Mouse (Mus musculus) hindbrain, embryonic 12.5 days (tissue): ENCODE measurements around the gene Atp6v0e2. TPM values are rescaled to one million over a fixed set of nuclear protein-coding genes. Genes with fewer than 3 reads are reported as not detected.
"Not testable (repeated sequence)": the region's sequence is repeated elsewhere in the genome, so short reads cannot be mapped to it uniquely, and the experiment has no call there.

Source experiments
- ATAC-seq: fragments of 200-750 bp; cut with Nextera tagmentation; 2 replicates; pipeline ENCODE4 v1.8.0; 2017; ENCODE audit warnings: moderate TSS enrichment; ENCODE audit not compliant: low FRiP score
- H3K27ac ChIP-seq: fragments of 300-500 bp; sonication (generic); 2 replicates; pipeline ENCODE4 v1.5.1; 2016; ENCODE audit warnings: mild to moderate bottlenecking
- H3K27me3 ChIP-seq: fragments of 300-500 bp; sonication (generic); 2 replicates; pipeline ENCODE4 v1.6.1; 2016; ENCODE audit warnings: mild to moderate bottlenecking
- H3K36me3 ChIP-seq: fragments of 300-500 bp; sonication (generic); 2 replicates; pipeline ENCODE4 v1.6.1; 2016; ENCODE audit warnings: mild to moderate bottlenecking
- H3K4me1 ChIP-seq: fragments of 300-500 bp; sonication (generic); 2 replicates; pipeline ENCODE4 v1.6.1; 2016
- H3K4me2 ChIP-seq: fragments of 300-500 bp; sonication (generic); replicated peaks from 2 replicates; pipeline ENCODE4 v1.6.1; 2016; ENCODE audit warnings: mild to moderate bottlenecking
- H3K4me3 ChIP-seq: fragments of 300-500 bp; sonication (generic); 2 replicates; pipeline ENCODE4 v1.5.1; 2016; ENCODE audit warnings: mild to moderate bottlenecking
- H3K9ac ChIP-seq: fragments of 300-500 bp; sonication (generic); 2 replicates; pipeline ENCODE4 v1.6.1; 2016; ENCODE audit warnings: mild to moderate bottlenecking, moderate library complexity
- H3K9me3 ChIP-seq: fragments of 300-500 bp; sonication (generic); replicated peaks from 2 replicates; pipeline ENCODE4 v1.6.1; 2016; ENCODE audit warnings: mild to moderate bottlenecking
- WGBS: fragments of 180-500 bp; shearing (Covaris S2); methylation state at CpG from one replicate; pipeline ENCODE4 v1.1.7; 2016; 5-methylcytosine and 5-hydroxymethylcytosine counted together
- polyA plus RNA-seq: library from polyadenylated mRNA; unstranded; fragments of >200 nt; fragmentation: Nextera tagmentation; extraction: Ambion mirVana; gene quantifications from 2 replicates; pipeline ENCODE4 v1.2.1, GENCODE M21; 2016

Atp6v0e2 gene
- polyA plus RNA-seq, 1 experiment from 2014 or later, result 75.0 TPM

DNA sequence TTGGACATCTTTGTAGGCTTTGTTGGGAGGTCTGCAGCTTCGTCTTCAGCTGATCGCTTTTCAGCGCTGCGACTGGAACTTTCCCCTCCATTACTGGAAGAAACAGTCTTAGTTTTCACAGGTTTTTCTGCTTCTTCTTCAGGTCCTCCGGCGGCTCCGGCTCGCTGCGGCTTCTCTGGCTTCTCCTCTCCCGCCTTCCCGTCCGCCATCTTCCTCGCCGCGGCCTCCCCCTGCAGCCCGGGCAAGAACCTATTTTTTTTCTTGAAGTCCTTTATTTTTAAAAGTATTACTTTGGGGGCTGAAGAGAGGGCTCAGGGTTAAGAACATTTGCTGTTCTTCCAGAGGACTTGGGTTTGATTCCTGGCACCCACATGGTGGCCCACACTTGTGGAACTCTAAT, 12.5 kb upstream of the Atp6v0e2 start:
- H3K36me3 ChIP-seq, ATAC-seq, H3K4me3 ChIP-seq, H3K27ac ChIP-seq, H3K9me3 ChIP-seq, H3K9ac ChIP-seq, H3K27me3 ChIP-seq, H3K4me2 ChIP-seq, H3K4me1 ChIP-seq: not testable (repeated sequence)
- WGBS, result 97% methylated on average over 16 of the region's 16 CpGs

DNA sequence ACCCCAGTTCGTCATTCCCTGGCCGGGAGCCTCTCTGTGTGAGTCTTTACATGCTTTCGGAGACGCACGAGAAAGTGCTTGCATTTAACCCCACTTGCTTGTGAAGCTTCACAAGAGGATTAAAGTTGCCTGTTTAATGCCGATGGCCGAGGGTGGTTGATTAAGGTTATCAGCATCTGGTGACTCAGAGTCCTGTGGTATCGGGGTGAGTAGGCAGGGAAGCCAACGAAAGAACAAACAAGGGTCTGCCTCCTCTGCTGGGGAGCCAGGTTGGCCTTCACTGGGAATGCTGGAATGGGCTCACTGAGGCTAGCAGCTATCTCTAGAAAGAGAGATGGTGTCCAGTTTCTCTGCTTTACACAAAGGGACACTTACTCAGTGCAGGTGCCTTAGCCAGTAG, 9.5 kb upstream of the Atp6v0e2 start:
- ATAC-seq, result no peak
- WGBS, result 90% methylated on average over 9 of the region's 9 CpGs
- Histone ChIP-seq H3K9ac (no peak overlapping the region), H3K4me3 (no peak overlapping the region), H3K4me1 (no peaks in the 10 kb centered on the region), H3K27me3 (no peaks in the 10 kb centered on the region), H3K4me2 (no peak overlapping the region), H3K36me3 (peaks cover 11% of the 10 kb centered on the region), H3K27ac (no peak overlapping the region), H3K9me3 (no peaks in the 10 kb centered on the region)

DNA sequence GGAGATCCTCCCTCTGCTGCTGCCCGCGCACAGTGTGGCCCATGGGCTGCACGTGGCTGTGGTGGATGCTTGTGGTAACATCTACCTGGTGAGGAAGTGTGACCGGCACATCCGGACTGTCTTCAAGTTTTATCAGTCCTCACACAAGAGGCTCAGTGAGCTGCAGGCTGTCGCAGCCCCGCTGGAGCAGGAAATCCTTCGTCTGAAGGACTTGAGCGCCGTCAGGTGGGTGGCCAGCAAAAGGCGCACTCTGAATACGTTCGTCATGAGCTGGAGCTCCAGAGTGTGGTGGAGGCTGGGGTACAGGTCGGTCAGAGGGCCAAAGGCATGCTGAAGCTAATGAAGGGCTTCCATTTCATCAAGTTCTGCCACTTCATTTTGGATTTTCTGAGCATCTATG, 8.2 kb upstream of the Atp6v0e2 start:
- no peak for ATAC-seq
- no peak overlapping the region for H3K9ac ChIP-seq
- 80% methylated on average over 14 of the region's 14 CpGs for WGBS
- H3K9me3 ChIP-seq, result no peaks in the 10 kb centered on the region
- no peaks in the 10 kb centered on the region for H3K4me1 ChIP-seq
- no peak overlapping the region for H3K4me2 ChIP-seq
- no peak overlapping the region for H3K27ac ChIP-seq
- H3K4me3 ChIP-seq, result no peak overlapping the region
- peaks cover 15% of the 10 kb centered on the region for H3K36me3 ChIP-seq
- H3K27me3 ChIP-seq, result no peaks in the 10 kb centered on the region

DNA sequence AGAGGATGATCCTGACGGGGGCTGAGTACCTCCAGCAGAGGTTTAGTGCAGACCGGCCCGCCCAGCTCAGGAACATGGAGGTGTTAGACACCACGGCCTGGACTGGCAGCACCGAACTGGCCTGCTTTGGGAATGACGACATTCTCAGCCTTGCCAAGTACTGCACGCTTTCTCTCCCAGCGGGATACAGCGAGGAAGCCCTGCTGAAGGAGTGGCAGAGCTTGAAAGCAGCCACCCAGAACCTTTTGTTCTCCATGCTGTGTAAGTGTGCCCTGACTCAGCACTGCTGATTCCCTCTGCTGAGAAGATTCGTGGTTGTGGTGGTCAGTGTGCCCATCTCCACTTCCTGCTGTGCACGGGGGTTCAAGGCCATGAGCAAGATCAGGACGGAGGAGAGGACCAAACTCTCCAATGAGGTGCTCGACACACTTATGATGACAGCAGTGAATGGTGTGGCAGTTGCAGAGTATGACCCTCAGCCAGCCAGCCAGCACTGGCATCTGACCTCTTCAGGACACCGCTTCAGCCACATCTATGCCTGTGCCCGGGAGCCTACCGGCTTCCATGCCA, 7.5 kb upstream of the Atp6v0e2 start:
- no peak for ATAC-seq
- Histone ChIP-seq H3K4me1 (no peaks in the 10 kb centered on the region), H3K27me3 (no peaks in the 10 kb centered on the region), H3K4me3 (no peak overlapping the region), H3K9me3 (no peaks in the 10 kb centered on the region), H3K27ac (no peak overlapping the region), H3K4me2 (no peak overlapping the region), H3K9ac (no peak overlapping the region), H3K36me3 (peaks cover 15% of the 10 kb centered on the region)
- WGBS, result 85% methylated on average over 16 of the region's 16 CpGs

DNA sequence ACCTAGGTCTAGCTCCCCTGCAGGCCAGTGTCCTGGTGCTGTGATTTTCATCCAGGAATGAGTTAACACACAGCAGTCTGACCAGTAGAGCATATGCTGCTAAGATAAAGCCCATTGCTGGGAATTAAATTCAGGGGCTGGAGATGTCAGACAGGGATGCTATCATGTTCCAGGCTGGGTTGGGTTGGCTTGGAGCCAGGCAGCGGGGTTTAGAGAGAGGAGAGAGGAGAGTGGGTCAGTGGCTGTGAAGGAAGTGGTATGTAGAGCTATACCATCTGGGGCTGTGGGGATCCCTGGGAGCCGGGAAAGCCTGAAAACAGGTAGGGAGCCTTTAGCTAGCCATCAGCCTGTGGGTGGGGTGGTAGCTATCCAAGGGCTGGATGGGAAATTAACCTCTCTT, 6.6 kb upstream of the Atp6v0e2 start:
- H3K9me3 ChIP-seq, result no peaks in the 10 kb centered on the region
- 91% methylated on average over 2 of the region's 2 CpGs for WGBS

DNA sequence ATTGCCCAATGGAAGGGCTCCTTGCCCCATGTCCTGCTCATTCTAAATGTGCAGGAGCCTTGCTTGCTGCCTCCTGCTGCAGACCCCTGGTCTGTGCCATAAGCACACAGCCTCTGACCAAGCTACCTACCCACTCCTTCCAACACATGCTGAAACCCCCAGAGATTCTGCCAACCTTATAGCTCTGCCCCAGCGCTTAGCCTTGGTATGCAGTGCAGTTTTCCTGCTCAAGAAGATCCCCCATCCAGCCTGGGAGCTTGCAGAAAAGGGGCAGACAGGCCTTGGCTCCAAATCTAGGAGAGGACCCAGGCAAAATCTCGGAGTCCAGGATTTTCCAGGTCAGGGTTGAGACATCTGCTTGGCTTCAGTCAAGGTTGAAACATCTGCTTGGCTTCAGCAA, 3.9 kb upstream of the Atp6v0e2 start:
- peaks cover 14% of the 10 kb centered on the region for H3K4me1 ChIP-seq
- H3K27me3 ChIP-seq, result no peaks in the 10 kb centered on the region
- no peak overlapping the region for H3K27ac ChIP-seq
- H3K4me3 ChIP-seq, result no peak overlapping the region
- ATAC-seq, result no peak
- H3K4me2 ChIP-seq, result no peak overlapping the region
- no peak overlapping the region for H3K9ac ChIP-seq
- peaks cover 15% of the 10 kb centered on the region; the same call in 1 of the 2 replicates for H3K36me3 ChIP-seq
- H3K9me3 ChIP-seq, result no peaks in the 10 kb centered on the region
- WGBS, result 88% methylated on average over 2 of the region's 2 CpGs

More for the DNA sequence above, 6.6 kb upstream of the Atp6v0e2 start:
- H3K27ac ChIP-seq, result no peak overlapping the region
- no peaks in the 10 kb centered on the region for H3K27me3 ChIP-seq
- H3K4me2 ChIP-seq, result no peak overlapping the region
- no peak for ATAC-seq
- no peak overlapping the region for H3K4me3 ChIP-seq
- H3K36me3 ChIP-seq, result peaks cover 15% of the 10 kb centered on the region; the same call in 1 of the 2 replicates
- no peak overlapping the region for H3K9ac ChIP-seq
- H3K4me1 ChIP-seq, result no peaks in the 10 kb centered on the region

DNA sequence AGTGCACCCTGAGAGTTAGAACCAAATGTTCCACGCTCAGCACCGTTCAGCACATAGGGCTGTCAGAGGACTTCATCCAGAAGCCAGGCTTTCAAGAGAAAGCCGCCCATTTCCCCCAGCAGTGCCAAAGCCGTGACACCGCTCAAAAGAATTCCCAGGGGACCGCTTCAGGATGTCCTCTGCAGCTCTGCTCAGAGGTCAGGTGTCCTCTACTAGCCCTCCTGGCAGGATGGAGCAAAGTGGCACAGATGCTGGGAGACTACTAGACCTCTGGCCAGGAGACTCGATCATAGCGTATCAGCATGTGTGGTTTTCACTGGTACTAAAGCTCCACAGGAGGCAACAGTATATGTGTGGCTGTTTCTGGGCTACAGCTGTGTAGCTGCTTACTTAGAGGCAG, 2.5 kb upstream of the Atp6v0e2 start:
- Histone ChIP-seq H3K27ac (no peak overlapping the region), H3K9me3 (no peaks in the 10 kb centered on the region), H3K4me1 (peaks cover 22% of the 10 kb centered on the region), H3K9ac (no peak overlapping the region), H3K4me2 (no peak overlapping the region), H3K27me3 (no peaks in the 10 kb centered on the region), H3K4me3 (no peak overlapping the region), H3K36me3 (peaks cover 17% of the 10 kb centered on the region; the same call in 1 of the 2 replicates)
- WGBS, result 79% methylated on average over 8 of the region's 8 CpGs
- no peak for ATAC-seq

DNA sequence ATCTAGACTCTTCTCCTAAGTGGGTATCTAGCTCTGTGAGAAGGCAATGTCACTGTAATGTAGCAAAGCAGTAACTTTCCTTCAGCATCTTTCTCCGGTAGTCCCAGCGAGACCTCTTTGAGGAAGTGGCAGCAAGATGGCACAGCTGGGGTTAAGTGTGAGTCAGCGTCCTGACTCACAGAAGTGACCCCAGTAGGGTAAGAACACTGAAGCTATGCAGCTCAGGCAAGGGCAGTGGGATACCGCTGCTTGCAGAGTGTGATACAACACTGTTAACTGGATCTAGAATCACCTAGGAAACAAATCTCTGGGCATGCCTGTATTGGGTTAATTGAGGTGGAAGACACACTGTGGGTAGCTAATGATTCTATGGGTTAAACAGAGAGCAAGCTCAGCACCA, 1.3 kb upstream of the Atp6v0e2 start:
- no peak for ATAC-seq
- peaks cover 25% of the 10 kb centered on the region for H3K4me1 ChIP-seq
- no peak overlapping the region for H3K27ac ChIP-seq
- H3K4me3 ChIP-seq, result no peak overlapping the region
- no peaks in the 10 kb centered on the region for H3K9me3 ChIP-seq
- no peak overlapping the region for H3K9ac ChIP-seq
- H3K36me3 ChIP-seq, result peaks cover 25% of the 10 kb centered on the region
- H3K4me2 ChIP-seq, result no peak overlapping the region
- H3K27me3 ChIP-seq, result no peaks in the 10 kb centered on the region
- 70% methylated on average over 4 of the region's 4 CpGs for WGBS

DNA sequence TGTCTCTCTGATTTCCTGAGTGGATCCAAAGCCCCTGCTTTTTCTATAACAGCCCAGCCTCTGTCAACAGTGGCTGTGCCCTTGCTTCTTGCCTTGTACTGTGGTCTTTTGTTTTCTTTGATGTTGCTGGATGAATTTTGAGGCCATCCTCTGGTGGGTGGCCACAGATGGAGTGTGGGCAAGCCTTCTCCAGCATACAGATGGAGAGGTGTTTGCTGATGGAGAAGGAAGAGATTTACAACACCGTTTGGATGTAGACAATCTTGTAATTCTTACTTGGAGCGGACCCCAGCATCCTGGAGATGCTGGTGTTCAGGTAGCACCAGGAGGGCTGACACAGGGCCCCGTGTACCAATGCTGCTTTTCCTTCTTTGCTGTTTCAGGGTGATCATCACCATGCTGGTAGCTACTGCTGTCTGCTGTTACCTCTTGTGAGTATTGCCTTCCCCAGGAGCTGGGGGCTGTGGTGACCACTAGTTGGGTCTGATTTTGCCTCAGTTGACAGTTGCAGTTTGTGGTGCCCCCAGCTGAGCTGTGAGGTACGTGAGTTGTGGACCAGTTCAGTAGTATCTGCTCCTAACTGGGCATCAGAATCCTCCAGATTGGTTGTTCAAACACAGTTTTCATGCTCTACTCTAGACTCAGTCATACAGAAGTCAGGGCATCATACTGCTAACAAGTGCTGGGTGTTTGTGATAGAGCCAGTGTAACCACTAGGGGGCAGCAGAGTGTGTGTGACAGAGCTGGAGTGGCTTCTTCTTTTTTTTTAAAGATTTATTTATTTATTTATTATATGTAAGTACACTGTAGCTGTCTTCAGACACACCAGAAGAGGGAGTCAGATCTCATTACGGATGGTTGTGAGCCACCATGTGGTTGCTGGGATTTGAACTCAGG, 1.7 kb downstream of the Atp6v0e2 start:
- Histone ChIP-seq H3K4me2 (peak overlapping the region; percentile 89), H3K9ac (peak overlapping the region; percentile 90; the same call in 1 of the 2 replicates)
- 64% methylated on average over 5 of the region's 5 CpGs for WGBS

DNA sequence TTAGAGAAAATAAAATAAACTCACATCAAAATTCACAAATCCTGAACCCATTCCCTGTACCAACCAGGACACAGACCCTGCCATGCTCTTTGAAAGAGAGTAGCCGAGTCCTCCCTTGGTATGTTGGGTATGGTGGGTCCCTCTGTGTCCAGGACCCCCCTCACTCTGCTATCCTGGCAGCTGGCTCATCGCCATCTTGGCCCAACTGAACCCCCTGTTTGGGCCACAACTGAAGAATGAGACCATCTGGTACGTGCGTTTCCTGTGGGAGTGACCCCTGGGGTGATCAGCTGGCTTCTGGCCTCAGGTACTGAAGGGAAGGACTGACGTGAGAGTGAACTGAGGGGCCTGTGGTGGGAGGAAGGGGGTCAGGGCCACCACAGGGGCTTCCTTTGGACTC, 2.4 kb downstream of the Atp6v0e2 start:
- Histone ChIP-seq H3K27me3 (no peaks in the 10 kb centered on the region), H3K9me3 (no peaks in the 10 kb centered on the region), H3K9ac (no peak overlapping the region), H3K4me2 (no peak overlapping the region), H3K27ac (no peak overlapping the region), H3K36me3 (peaks cover 26% of the 10 kb centered on the region), H3K4me1 (peaks cover 25% of the 10 kb centered on the region), H3K4me3 (no peak overlapping the region)
- ATAC-seq, result no peak
- WGBS, result 84% methylated on average over 5 of the region's 5 CpGs

More for the DNA sequence above, 1.7 kb downstream of the Atp6v0e2 start:
- Histone ChIP-seq H3K36me3 (peaks cover 26% of the 10 kb centered on the region), H3K27ac (no peak overlapping the region), H3K4me3 (0 out of 2 replicates have a peak overlapping the region, but pooled peaks have one; percentile 66), H3K27me3 (no peaks in the 10 kb centered on the region), H3K4me1 (peaks cover 25% of the 10 kb centered on the region), H3K9me3 (no peaks in the 10 kb centered on the region)
- ATAC-seq, result no peak

DNA sequence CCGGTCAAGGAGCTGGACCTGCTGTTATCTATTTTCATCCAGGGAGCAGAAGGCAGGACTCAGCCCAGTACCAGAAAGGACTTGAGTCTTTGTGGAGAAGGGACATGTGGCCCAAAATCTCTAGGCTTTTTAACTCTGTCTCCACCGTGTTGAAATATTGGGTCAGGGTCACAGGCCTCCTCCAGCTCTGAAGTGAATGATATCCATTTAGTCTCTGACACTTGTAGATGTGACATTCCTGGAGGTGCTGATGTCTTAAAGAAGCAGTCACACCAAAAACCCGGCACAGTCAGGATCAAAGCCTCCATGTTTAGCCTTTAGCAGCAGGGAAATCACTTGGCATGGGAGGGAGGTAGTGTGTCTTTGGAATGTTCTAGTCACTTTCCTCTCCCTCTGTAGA, 3.3 kb downstream of the Atp6v0e2 start:
- no peaks in the 10 kb centered on the region for H3K9me3 ChIP-seq
- H3K9ac ChIP-seq, result no peak overlapping the region
- peaks cover 26% of the 10 kb centered on the region for H3K36me3 ChIP-seq
- H3K27ac ChIP-seq, result no peak overlapping the region
- no peak overlapping the region for H3K4me3 ChIP-seq
- H3K4me2 ChIP-seq, result no peak overlapping the region
- H3K27me3 ChIP-seq, result no peaks in the 10 kb centered on the region
- no peak for ATAC-seq
- H3K4me1 ChIP-seq, result peaks cover 25% of the 10 kb centered on the region
- WGBS, result 66% methylated on average over 3 of the region's 3 CpGs

DNA sequence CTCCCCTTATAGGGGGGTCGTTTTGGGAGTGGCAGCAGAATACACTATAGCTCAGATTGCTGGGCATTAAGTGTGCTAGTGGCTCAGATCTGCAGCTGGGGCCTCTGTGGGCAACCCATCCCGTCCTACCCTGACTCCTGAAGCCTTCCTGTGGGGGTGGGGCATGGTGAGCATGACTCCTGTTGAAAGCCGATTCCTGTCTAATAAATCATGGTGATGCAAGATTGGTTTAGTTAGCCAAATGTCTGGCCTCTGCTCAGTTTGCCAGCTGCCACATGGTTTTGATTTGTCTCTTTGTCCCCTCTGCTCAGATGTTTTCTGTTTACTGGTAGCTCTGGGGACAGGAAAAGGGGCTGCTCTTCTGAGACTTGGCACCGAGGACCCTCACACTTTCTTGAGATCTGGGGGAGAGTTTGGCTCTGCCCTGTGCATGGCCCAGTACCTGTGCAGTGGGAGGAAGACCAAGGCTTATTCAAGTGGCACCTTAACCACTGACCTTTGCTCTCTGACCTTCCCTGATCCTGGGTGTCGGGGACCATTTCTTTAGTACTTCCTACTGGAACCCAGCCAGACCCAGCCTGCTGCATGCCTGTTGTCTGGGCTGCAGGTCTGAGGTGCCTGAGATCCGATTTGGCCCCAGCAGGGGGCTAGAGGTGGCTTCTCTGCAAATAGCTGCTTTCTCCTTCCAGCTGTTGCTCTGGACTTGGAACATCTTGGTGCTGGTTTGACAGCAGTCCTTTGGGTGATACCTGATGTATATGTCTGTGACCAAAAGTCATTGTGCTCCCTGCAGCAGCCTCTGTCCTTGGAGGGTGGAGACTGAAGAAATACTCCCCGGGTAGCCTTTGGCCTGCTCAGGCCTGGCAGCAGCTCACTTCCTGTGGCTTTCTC, 4.4 kb downstream of the Atp6v0e2 start:
- Histone ChIP-seq H3K27me3 (no peaks in the 10 kb centered on the region), H3K36me3 (peaks cover 26% of the 10 kb centered on the region), H3K4me3 (no peak overlapping the region), H3K4me2 (no peak overlapping the region), H3K27ac (no peak overlapping the region; the same call in 1 of the 2 replicates), H3K9me3 (no peaks in the 10 kb centered on the region), H3K4me1 (peaks cover 21% of the 10 kb centered on the region), H3K9ac (peak overlapping the region; percentile 46; the same call in 1 of the 2 replicates)
- WGBS, result 49% methylated on average over 7 of the region's 7 CpGs
- no peak for ATAC-seq
